Mouse (Mus musculus) left cerebral cortex, adult 2 months (tissue): Measurements from ENCODE around the gene Amer2. TPM values are rescaled to one million over a fixed set of nuclear protein-coding genes. Genes with fewer than 3 reads are reported as not detected.
A peak's percentile ranks its signal among the peaks of the same experiment; 100 is the strongest.
"Not testable (repeated sequence)": the region's sequence is repeated elsewhere in the genome, so short reads cannot be mapped to it uniquely, and the experiment has no call there.

Source experiments
- DNase-seq, 2 experiments: peaks; one replicate each; pipeline ENCODE4 v3.0.0; 2021 to 2022; ENCODE audit warnings: low spot score in 2 of 2, mixed read lengths in 1 of 2; ENCODE audit errors: extremely low spot score in 1 of 2
- H3K27ac ChIP-seq: fragments of 200-600 bp; 2 replicates; pipeline ENCODE4 v1.8.1; 2022
- H3K4me3 ChIP-seq: fragments of 200-600 bp; 2 replicates; pipeline ENCODE4 v1.8.1; 2022
- CTCF ChIP-seq: fragments of 200-600 bp; IDR thresholded peaks from 2 replicates; pipeline ENCODE4 v1.8.1; 2022; ENCODE audit warnings: antibody characterized with exemption, mild to moderate bottlenecking, moderate library complexity
- intact Hi-C: fragments of 180-260 bp; cut with DNase I; formaldehyde crosslinking; loops from one replicate; pipeline ENCODE4 v1.15.1; 2025
- long read RNA-seq, 2 experiments: library from polyadenylated mRNA; stranded (forward); transcript quantifications; one replicate each; pipeline ENCODE4 v2.0.0; 2021; ENCODE audit warnings: borderline mapping rate in 2 of 2
- total RNA-seq, 2 experiments: library from RNA; stranded (reverse); gene quantifications; 2 replicates each; pipeline ENCODE4 v1.2.3; 2021

Amer2 gene
- total RNA-seq, result 10 to 100 TPM; 40.6 to 45.6 TPM
- long read RNA-seq, experiment 1, full-length matches to known transcripts, result 17 of 25 reads
- long read RNA-seq, experiment 1, partial matches to known transcripts, result 7 of 25 reads
- long read RNA-seq, experiment 1, other reads (novel, unspliced or antisense), result 1 of 25 reads
- long read RNA-seq, experiment 2, full-length matches to known transcripts, result 11 of 17 reads
- long read RNA-seq, experiment 2, partial matches to known transcripts, result 6 of 17 reads
- long read RNA-seq, experiment 2, other reads (novel, unspliced or antisense), result 0 of 17 reads

DNA sequence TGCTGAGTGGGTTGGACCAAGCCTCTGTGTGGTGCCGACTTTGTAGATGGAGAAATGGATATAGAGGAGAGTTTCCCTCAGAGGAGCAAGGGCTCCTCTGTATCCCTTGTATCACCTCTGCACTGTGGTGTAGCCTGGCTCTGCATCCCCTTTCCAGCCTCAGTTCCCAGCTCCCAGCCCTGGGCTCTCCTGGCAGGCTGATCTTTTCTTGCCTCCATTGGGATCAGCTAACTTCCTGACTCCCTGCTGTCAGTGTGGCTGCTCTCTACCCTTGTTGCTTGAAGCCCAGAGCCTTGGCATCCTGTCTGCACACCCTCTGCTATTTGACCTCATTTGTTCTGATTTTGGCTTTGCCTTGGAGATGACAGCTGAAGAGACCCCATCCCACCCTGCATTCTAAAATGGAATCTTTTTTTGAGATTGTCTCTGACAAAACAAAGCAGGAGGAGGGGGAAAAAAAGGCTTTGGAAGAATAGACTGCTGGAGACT lies at the start of gene Amer2:
TSS of gene Amer2 (plus strand) at position 439 of the 489 bp plus-strand sequence.
- no peak for TF ChIP-seq CTCF
- no peak for DNase-seq
- intact Hi-C loops, result no loop called here
- Histone ChIP-seq H3K27ac (no peak within 1 kb of the TSS), H3K4me3 (no peak within 1 kb of the TSS)

DNA sequence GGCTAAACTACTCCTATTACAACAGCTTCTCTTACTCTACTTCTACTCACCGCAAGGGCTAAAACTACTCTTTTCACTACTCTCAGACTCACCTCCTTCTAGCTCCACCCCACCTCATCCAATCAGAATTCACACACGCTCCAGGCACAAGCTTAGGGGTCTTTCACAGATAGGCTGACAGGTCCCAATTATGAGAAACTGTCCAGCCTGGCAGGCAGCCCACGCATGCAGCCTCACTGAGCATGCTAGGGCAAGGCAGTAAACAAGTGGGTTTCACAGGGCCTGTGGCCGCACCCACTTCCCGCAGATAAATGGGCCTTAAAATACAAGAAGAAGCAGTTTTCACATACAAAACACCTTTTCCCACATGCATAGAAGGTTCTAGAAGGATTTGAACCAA lies 33.1 kb upstream of the Amer2 start:
- H3K27ac ChIP-seq, intact Hi-C loops, DNase-seq, H3K4me3 ChIP-seq: not testable (repeated sequence)

DNA sequence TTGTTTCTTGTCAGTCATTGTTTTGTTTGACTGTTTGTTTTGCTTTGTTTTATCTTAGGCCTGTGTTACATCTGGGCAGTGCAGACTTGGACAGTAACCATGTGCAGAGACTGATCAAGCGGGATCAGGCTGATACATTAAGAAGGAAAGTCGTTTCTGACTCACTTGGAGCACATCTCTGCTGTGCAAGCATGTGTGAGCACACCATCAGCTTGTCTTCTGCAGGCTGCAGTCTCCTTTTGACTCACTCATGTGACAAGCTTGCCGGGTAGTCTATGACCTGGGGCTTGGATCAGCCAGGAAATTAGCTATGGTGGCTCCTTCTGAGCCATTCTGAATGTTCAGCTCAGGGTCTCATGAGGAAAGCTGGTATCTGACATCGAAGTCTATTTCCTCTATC lies 32.5 kb upstream of the Amer2 start:
- intact Hi-C loops, result no loop called here
- DNase-seq, result no peak
- Histone ChIP-seq H3K4me3 (no peak overlapping the region), H3K27ac (no peak overlapping the region)
- no peak for TF ChIP-seq CTCF

DNA sequence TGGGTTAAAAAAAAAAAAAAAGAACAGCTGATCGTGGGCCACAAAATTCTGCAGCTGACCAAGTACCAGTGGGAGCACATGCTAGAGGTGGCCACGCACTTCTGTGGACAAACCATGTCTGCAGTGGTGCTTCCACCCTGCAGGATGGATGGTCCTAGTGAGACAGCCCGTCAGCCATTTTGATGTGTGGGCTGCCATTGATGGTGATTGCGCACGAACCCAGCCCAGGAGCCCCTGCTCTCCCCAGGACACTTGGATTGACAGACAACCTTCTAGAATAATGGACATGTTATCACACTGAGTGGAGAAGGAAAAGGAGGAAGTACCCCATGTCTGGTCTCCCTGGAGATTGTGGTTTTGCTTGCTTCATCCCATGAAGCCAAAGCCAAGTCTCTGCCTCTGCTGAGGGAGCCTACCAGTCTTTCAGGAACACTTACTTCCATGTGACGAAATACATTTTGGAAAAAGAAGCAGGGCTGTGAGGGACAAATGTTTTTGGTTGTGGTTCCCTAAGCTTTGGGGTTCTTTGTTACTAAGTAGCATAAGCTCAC lies 27.7 kb upstream of the Amer2 start:
- Histone ChIP-seq H3K27ac (no peak overlapping the region), H3K4me3 (no peak overlapping the region)
- intact Hi-C loops, result no loop called here
- peak in 1 of 2 experiments; percentile 2 for DNase-seq
- TF ChIP-seq CTCF, result no peak

DNA sequence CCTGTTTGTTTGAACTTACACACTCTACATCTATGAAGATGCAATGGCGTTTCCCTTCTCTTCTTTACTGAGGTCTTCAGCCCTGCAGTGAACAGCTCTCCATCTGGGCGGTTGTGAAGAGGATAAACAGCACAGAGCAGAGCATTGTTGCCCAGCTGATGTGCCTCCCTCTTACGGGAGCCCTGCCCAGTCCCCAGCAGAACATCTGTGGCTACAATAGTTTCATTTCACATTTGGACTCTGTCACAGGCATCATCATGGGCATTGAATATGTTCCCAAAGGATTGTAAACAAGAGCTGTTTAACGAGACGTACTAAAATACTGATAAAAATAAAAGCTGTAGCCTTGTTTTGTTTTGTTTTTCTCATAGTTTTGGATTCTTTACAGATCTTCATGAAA lies 14.7 kb upstream of the Amer2 start:
- intact Hi-C loops, result no loop called here
- peak in 1 of 2 experiments; percentile 11 for DNase-seq
- Histone ChIP-seq H3K4me3 (no peak overlapping the region), H3K27ac (peak overlapping the region; percentile 64)
- no peak for TF ChIP-seq CTCF

DNA sequence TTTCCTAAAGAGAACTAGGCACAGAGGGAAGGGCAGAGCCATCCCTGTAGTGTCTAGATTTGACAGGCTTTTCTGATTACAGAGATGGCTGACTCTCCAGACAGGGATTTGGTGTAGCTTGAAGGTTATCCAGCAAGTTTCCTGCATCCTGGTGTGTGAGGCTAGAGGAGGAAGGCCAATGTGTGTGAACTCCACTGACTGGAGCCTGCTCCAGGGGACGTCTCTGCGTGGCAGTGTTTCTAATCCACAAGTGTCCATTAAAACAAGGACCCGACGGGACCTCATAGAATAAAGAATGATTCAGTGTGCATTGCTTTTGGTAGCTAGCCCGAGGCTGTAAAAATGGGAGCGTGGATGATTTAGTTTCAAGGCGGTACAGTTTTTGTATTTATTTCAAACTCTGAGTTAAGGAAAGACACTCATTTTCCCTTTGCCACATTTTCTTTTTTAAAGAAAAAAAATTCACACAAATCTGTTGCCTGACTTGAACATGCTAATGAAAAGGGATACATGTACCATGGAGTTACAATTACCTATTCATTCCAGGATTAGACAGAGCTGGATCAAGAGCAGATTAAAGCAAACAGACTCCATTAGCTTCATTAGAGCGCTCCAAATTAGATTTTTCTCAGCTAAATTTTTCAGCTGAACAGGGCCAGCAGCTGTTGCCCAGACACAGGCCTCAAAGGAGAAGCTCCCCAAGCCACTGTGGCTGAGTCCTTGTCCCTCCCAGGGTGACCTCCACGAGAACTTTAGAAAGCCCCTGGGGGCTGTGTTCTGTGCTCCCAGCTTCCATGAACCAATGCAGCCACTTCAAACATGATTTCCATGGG lies 11.5 kb upstream of the Amer2 start:
- TF ChIP-seq CTCF, result no peak
- peak overlapping the region; percentile 12 for H3K27ac ChIP-seq
- no peak for DNase-seq
- intact Hi-C loops, result no loop called here
- H3K4me3 ChIP-seq, result no peak overlapping the region

DNA sequence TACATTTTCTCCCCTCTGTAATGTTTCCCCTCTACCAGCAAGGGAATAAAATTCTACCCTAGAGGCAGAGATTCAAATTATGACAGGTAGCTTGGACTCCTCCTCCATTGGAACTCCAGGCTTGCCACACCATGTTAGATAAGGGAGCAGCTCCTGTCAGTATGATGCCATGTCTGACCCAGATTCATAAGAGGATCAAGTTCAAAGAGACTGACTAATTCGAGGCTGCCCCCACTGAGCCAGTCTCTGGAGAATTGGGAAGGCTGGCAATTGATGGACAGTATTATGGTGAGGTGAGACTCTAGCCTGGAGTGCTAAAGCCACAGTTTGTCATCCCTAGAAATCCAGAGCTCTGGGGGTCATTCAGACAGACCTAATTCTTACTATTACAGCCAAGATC lies 6.3 kb upstream of the Amer2 start:
- intact Hi-C loops, result loop anchor here (5.0 kb wide), 1 partner anchor 54 kb away; no protein-coding TSS in a partner anchor
- no peak overlapping the region for H3K4me3 ChIP-seq
- H3K27ac ChIP-seq, result no peak overlapping the region
- no peak for DNase-seq
- no peak for TF ChIP-seq CTCF

DNA sequence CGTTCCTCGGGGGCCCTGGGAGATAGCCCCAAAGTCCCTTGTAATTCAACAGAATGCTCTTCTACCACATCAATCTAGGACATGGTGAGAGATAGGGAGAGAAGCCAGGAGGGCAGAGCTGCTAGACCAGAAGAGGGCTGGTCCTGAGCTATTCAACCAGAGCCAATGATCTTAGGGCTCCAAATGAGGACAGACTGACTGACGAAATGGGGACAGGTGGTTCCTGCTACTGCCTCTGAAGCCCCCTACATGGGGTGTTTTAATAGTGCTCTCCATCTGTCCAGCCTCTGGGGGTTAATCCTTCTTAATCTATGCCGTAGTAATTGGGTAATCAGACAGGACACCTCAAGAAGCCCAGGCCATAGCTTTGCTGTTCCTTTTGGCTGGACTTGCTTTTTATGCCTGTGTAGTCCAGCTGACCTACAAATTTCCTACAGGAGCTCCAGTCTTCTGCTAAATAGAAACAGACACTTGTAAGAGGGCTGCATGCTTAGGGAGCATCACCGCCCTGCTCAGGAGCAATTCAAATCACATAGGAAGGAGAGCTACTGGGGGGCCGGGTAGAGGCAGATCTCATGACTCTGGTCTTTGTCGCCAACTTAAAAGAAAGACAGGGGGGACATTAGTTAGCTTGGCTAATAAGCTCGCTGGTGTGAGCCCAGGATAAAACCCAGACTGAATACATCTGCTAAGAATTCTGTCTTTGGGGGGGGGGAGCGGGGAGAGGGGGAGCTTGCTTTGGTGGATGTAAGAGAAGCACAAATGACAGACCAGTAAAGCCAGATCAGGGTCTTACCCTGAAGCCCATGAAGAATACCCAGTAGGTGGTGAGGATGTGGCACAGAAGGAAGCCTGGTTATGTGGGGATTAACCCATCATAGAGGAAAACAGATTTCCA lies 4.0 kb upstream of the Amer2 start:
- no peak for DNase-seq
- TF ChIP-seq CTCF, result no peak
- no peak overlapping the region for H3K27ac ChIP-seq
- intact Hi-C loops, result loop anchor here (5.0 kb wide), 1 partner anchor 57 kb away; no protein-coding TSS in a partner anchor
- no peak overlapping the region for H3K4me3 ChIP-seq

DNA sequence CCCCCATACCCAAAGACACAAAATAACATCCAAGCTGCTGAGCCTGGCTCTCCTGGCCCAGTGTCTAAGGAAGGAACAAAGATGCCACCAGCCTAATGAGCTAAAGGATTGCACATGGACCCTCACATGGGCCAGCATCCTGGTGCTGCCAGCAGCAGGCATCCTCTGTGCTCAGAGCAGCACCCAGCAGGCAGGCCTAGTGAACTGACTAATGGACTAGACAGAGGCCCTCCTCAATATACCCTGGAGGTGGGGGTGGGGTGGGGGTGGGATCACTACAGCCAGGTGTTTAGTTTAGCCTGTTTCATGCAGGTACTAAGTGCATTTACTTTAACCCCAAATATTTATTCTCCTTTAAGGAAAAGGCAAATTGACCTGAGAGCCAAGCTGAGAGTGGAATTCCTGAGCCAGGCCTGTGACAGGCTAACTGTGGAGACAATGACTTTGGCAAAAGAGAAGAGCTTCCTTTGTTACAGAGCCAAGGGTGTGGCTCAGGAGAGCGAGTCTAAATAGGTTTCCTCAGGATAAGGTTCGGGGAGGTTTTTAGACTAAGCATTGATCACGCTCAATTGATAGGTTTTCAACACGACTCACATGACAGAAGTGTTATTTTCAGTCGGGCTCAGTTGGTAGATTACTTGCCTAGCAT lies 3.3 kb upstream of the Amer2 start:
- H3K27ac ChIP-seq, result no peak overlapping the region
- intact Hi-C loops, result loop anchor here (5.0 kb wide), 1 partner anchor 57 kb away; no protein-coding TSS in a partner anchor
- DNase-seq, result no peak
- H3K4me3 ChIP-seq, result no peak overlapping the region
- no peak for TF ChIP-seq CTCF

DNA sequence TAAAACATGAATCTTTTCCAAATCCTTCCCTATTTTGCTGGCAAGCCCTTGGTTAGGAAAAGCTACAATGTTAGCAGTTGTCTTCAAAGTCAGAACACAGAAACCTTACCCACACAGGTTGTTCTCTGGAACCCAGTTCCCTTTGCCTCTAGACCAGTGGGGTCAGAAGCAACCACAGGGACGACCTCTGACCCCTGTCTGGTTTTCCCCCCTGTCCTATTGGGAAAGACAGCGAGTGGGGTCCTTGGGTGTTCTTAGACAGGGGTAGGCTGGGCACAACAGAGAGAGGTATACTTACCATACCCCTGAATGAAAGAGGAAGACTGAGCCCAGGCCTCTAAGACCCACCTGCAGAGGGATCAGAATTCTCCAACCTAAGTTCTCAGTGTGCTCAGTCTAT lies 4.0 kb downstream of the Amer2 start:
- TF ChIP-seq CTCF, result no peak
- intact Hi-C loops, result no loop called here
- DNase-seq, result no peak
- Histone ChIP-seq H3K27ac (peak overlapping the region; percentile 97), H3K4me3 (no peak overlapping the region; the same call in 1 of the 2 replicates)

DNA sequence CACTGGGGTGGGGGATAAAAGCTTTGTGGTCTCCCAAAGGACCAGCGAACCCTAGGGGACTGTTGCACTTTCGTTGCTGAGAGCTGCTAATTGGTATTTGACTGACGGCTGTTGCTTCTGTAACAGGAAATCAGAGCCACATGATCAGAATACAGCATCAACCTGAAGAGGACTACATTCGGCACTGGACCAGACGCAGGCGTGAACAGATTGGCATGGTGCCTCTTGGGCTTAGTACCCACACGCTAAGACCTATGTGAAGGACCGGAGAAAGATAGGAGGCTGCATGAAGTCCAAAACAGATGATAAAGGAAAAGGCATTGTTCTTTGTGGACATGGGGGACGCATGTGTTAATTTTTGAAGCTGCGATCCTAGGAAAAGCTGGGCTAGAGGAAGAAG lies 4.5 kb downstream of the Amer2 start:
- DNase-seq, result peak in 1 of 2 experiments; percentile 60
- no peak for TF ChIP-seq CTCF
- intact Hi-C loops, result no loop called here
- H3K27ac ChIP-seq, result peak overlapping the region; percentile 97
- H3K4me3 ChIP-seq, result peak overlapping the region; percentile 79
